ENCODE assay signal across 8 mouse cellular contexts in genomic region chr12:76534233-76534632, GRCm38 (mm10). TPM values are rescaled to one million over a fixed set of nuclear protein-coding genes. Genes with fewer than 3 reads are reported as not detected.
A peak's percentile ranks its signal among the peaks of the same experiment; 100 is the strongest.
DNase-seq lines count a peak whose midpoint lies in the region; ATAC-seq and TF ChIP-seq lines count a peak whose summit lies in the region.

No protein-coding gene starts in this region.

- no peak for ATAC-seq in embryonic facial prominence, embryonic 15.5 days (ENCODE audit: insufficient number of reproducible peaks, low FRiP score, low TSS enrichment, low read depth)
- no peak for ATAC-seq in limb, embryonic 13.5 days (ENCODE audit: low FRiP score, low read depth)
- ATAC-seq in CD4-positive, CD25-positive, alpha-beta regulatory T cell, adult 4 months, result no peak

- peaks cover 2% of the 10 kb centered on the region; the same call in 1 of the 2 replicates for H3K27me3 ChIP-seq in spleen, adult 2 months (ENCODE audit: control insufficient read depth, insufficient read depth, low read length)
- peaks cover 14% of the 10 kb centered on the region; the same call in 1 of the 2 replicates for H3K27me3 ChIP-seq in embryonic facial prominence, embryonic 15.5 days
- H3K27me3 ChIP-seq in limb, embryonic 13.5 days, result peaks cover 26% of the 10 kb centered on the region
- no peaks in the 10 kb centered on the region for H3K27me3 ChIP-seq in small intestine, adult 2 months (ENCODE audit: control insufficient read depth, insufficient read depth, low read length)

- no peaks in the 10 kb centered on the region for H3K9me3 ChIP-seq in embryonic facial prominence, embryonic 15.5 days (replicated peaks)
- no peaks in the 10 kb centered on the region for H3K9me3 ChIP-seq in limb, embryonic 13.5 days

- peak overlapping the region; percentile 59 for H3K9ac ChIP-seq in embryonic facial prominence, embryonic 15.5 days
- H3K9ac ChIP-seq in limb, embryonic 13.5 days, result peak overlapping the region; percentile 84

- peak overlapping the region; percentile 81 for H3K4me3 ChIP-seq in spleen, adult 2 months (ENCODE audit: extremely low read depth, insufficient read depth, insufficient read length)
- H3K4me3 ChIP-seq in embryonic facial prominence, embryonic 15.5 days (replicated peaks), result peak overlapping the region; percentile 72
- H3K4me3 ChIP-seq in limb, embryonic 13.5 days, result peak overlapping the region; percentile 75
- H3K4me3 ChIP-seq in small intestine, adult 2 months (ENCODE audit: low read depth, low read length), result peak overlapping the region; percentile 80

- peaks cover 28% of the 10 kb centered on the region; the same call in 1 of the 2 replicates for H3K4me1 ChIP-seq in spleen, adult 2 months (ENCODE audit: control insufficient read depth, insufficient read depth, insufficient read length)
- H3K4me1 ChIP-seq in embryonic facial prominence, embryonic 15.5 days, result peaks cover 35% of the 10 kb centered on the region
- peaks cover 43% of the 10 kb centered on the region for H3K4me1 ChIP-seq in limb, embryonic 13.5 days
- H3K4me1 ChIP-seq in small intestine, adult 2 months (ENCODE audit: control insufficient read depth, insufficient read depth, insufficient read length, low read length), result peaks cover 20% of the 10 kb centered on the region

- WGBS in spleen, adult 2 months, result 4% methylated on average over 11 of the region's 11 CpGs
- WGBS in embryonic facial prominence, embryonic 15.5 days, result 2% methylated on average over 11 of the region's 11 CpGs
- WGBS in limb, embryonic 13.5 days, result under 1% methylated on average over 11 of the region's 11 CpGs
- WGBS in small intestine, adult 2 months, result 3% methylated on average over 11 of the region's 11 CpGs

- DNase-seq in spleen, adult 2 months (ENCODE audit: low read depth in 1 of 2, low spot score in 2 of 2), result peak in 1 of 2 experiments; percentile 30
- DNase-seq in spleen, postnatal 14 days (ENCODE audit: low spot score in 2 of 2), result no peak
- DNase-seq in gastrocnemius, postnatal 4 days (ENCODE audit: low spot score in 2 of 2), result no peak
- no peak for DNase-seq in thymus, postnatal 0 days (ENCODE audit: low spot score)

- peak overlapping the region; percentile 89 for H3K4me2 ChIP-seq in embryonic facial prominence, embryonic 15.5 days (replicated peaks)
- peak overlapping the region; percentile 96 for H3K4me2 ChIP-seq in limb, embryonic 13.5 days (replicated peaks)

- TF ChIP-seq CTCF in spleen, adult 2 months (IDR thresholded peaks at IDR 0.05; ENCODE audit: extremely low read depth, insufficient read depth, insufficient read length, insufficient replicate concordance), result no peak
- TF ChIP-seq CTCF in small intestine, adult 2 months (IDR thresholded peaks at IDR 0.05; ENCODE audit: extremely low read depth, insufficient read length, insufficient replicate concordance, low read depth, low read length), result no peak

- no peaks in the 10 kb centered on the region for H3K36me3 ChIP-seq in spleen, adult 2 months (ENCODE audit: control insufficient read depth, insufficient read depth, low read length)
- H3K36me3 ChIP-seq in embryonic facial prominence, embryonic 15.5 days, result no peaks in the 10 kb centered on the region
- 0 out of 2 replicates have a peak, but pooled peaks cover 5% of the 10 kb centered on the region for H3K36me3 ChIP-seq in limb, embryonic 13.5 days
- H3K36me3 ChIP-seq in small intestine, adult 2 months (ENCODE audit: control insufficient read depth, insufficient read depth, low read length), result peaks cover 2% of the 10 kb centered on the region; the same call in 1 of the 2 replicates

- peak overlapping the region; percentile 79 for H3K27ac ChIP-seq in spleen, adult 2 months (ENCODE audit: insufficient read depth, low read length)
- peak overlapping the region; percentile 81 for H3K27ac ChIP-seq in embryonic facial prominence, embryonic 15.5 days (replicated peaks)
- H3K27ac ChIP-seq in limb, embryonic 13.5 days, result peak overlapping the region; percentile 44; the same call in 1 of the 2 replicates
- peak overlapping the region; percentile 82 for H3K27ac ChIP-seq in small intestine, adult 2 months (ENCODE audit: insufficient read depth, low read depth, low read length)

- TF ChIP-seq POLR2A in spleen, adult 2 months (IDR thresholded peaks at IDR 0.05; ENCODE audit: low read depth, low read length), result no peak
- TF ChIP-seq POLR2A in small intestine, adult 2 months (IDR thresholded peaks at IDR 0.05; ENCODE audit: low read depth, low read length), result no peak

RNA-seq across cellular contexts. Expression of gene Plekhg3, which starts 3.5 kb away (rescaled TPM):
- polyA plus RNA-seq in spleen, adult 2 months (2012; rRNA removed), result 15.3 and 17.3 TPM in 2 replicates
- 7.7 and 8.9 TPM in 2 replicates for polyA plus RNA-seq in embryonic facial prominence, embryonic 15.5 days (2015; fragmentation: Nextera tagmentation; extraction: Ambion mirVana)
- 5.6 and 7.2 TPM in 2 replicates for polyA plus RNA-seq in limb, embryonic 13.5 days (2015; fragmentation: Nextera tagmentation; extraction: Ambion mirVana)
- polyA plus RNA-seq in small intestine, adult 2 months (2012; rRNA removed), result 12.3 and 16.9 TPM in 2 replicates
- polyA plus RNA-seq in CD4-positive, CD25-positive, alpha-beta regulatory T cell, adult 4 months (2017; shearing (Covaris generic)), result 1 to 10 TPM in 1 of 2 experiments, under 1 TPM in 1; 0.91 to 2.2 TPM
- 10 to 100 TPM; 23.2 to 27.6 TPM for total RNA-seq in gastrocnemius, postnatal 4 days (2021)
- 3.3 and 4.7 TPM in 2 replicates for polyA plus RNA-seq in thymus, postnatal 0 days (2015; fragmentation: Nextera tagmentation; extraction: Ambion mirVana)
